Mouse (Mus musculus): ENCODE results near the gene Ank2.

DNA sequence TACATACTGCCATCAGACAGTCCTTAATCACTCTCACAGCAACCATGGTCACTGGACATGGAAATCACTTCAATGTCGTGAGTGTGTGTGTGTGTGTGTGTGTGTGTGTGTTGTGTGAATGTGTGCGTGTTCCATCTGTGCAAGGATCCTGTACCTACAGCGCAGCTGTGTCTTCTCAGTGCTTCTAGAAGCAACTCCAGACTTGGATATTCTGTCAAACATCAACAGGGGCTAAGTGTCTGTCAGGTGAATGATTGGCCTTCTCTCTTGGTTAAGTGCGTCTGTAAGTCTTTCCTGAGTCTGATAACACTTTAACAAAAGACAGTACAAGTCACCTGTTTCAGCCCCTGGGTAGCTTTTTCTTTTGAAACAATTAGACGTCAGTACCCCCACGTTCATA lies 25.0 kb downstream of the Ank2 start:
- TF ChIP-seq CTCF (IDR thresholded peaks at IDR 0.05; ENCODE audit: low read depth): no peak
- TF ChIP-seq EP300 (IDR thresholded peaks at IDR 0.05; ENCODE audit: low read depth): no peak

Data from liver, postnatal 0 days (tissue).